Mouse (Mus musculus) forebrain, postnatal 0 days (tissue): ENCODE results near the gene Comt. TPM values are rescaled to one million over a fixed set of nuclear protein-coding genes. Genes with fewer than 3 reads are reported as not detected.

Experiments
- ATAC-seq: fragments of 200-750 bp; cut with Nextera tagmentation; 2 replicates; pipeline ENCODE4 v1.8.0; 2017; ENCODE audit warnings: mild to moderate bottlenecking, moderate library complexity
- DNase-seq: peaks from one replicate; pipeline ENCODE4 v3.0.0-alpha.2; 2015
- H3K27ac ChIP-seq: fragments of 300-500 bp; sonication (generic); 2 replicates; pipeline ENCODE4 v1.5.1; 2014; ENCODE audit warnings: low read depth, mild to moderate bottlenecking, antibody characterized with exemption, low read length, moderate library complexity, mixed read lengths
- H3K27me3 ChIP-seq: fragments of 300-500 bp; sonication (generic); 2 replicates; pipeline ENCODE4 v1.6.1; 2014; ENCODE audit warnings: mild to moderate bottlenecking, low read length, mixed read lengths; ENCODE audit not compliant: insufficient read depth
- H3K36me3 ChIP-seq: fragments of 300-500 bp; sonication (generic); 2 replicates; pipeline ENCODE4 v1.6.1; 2014; ENCODE audit warnings: mild to moderate bottlenecking, moderate library complexity; ENCODE audit not compliant: insufficient read depth
- H3K4me1 ChIP-seq: fragments of 300-500 bp; sonication (generic); 2 replicates; pipeline ENCODE4 v1.6.1; 2014; ENCODE audit warnings: antibody characterized with exemption; ENCODE audit not compliant: insufficient read depth
- H3K4me2 ChIP-seq: fragments of 300-500 bp; sonication (generic); 2 replicates; pipeline ENCODE4 v1.6.1; 2014; ENCODE audit warnings: low read depth, mild to moderate bottlenecking, moderate library complexity
- H3K4me3 ChIP-seq: fragments of 300-500 bp; sonication (generic); 2 replicates; pipeline ENCODE4 v1.5.1; 2014; ENCODE audit warnings: low read depth, low read length, mixed read lengths
- H3K9ac ChIP-seq: fragments of 300-500 bp; sonication (generic); 2 replicates; pipeline ENCODE4 v1.6.1; 2014; ENCODE audit warnings: mild to moderate bottlenecking
- H3K9me3 ChIP-seq: fragments of 300-500 bp; sonication (generic); 2 replicates; pipeline ENCODE4 v1.6.1; 2016; ENCODE audit warnings: low read length
- CTCF ChIP-seq: sonication (generic); IDR thresholded peaks from 2 replicates; pipeline ENCODE4 v1.5.1; 2016; ENCODE audit warnings: antibody characterized with exemption, control low read depth, low read depth
- WGBS: fragments of 180-500 bp; shearing (Covaris S2); extraction: QIAGEN DNeasy Blood & Tissue Kit; methylation state at CpG from one replicate; pipeline ENCODE4 v1.1.7; 2014; 5-methylcytosine and 5-hydroxymethylcytosine counted together
- polyA plus RNA-seq: library from polyadenylated mRNA; unstranded; fragments of >200 nt; fragmentation: Nextera tagmentation; extraction: Ambion mirVana; gene quantifications from 2 replicates; pipeline ENCODE4 v1.2.1, GENCODE M21; 2015
- total RNA-seq: library from RNA; depleted of rRNA; stranded (reverse); fragments of >200 nt; gene quantifications from 2 replicates; pipeline ENCODE4 v1.2.3, GENCODE M21; 2014; rRNA removed

The Comt gene
- 65.6 and 68.4 TPM in 2 replicates for total RNA-seq
- 79.9 and 105 TPM in 2 replicates for polyA plus RNA-seq

DNA sequence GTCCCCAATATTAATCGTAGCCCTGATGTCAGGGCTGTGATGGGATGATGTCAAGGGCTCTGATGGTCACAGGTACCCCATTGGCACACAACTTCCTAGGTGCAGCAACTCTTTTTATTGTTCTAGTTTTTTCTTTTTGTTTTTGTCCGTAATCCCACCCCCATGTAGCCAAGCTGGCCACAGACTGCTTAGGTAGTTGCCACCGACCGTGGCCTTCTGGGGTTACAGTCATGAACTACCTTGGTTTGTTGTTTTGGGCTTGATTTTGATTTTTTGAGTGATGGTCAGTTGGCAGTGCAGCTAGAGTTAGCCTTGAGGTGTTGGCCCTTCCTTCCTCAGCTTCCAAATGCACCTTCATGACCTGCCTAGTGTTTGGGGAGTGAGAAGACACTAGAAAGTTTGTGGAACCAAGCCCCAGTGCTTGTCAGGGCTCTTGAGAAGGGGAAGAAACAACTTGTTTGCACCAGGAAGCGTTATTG is at the start of gene Comt:
Gene Comt, minus strand, starts transcription at position 51 of the 479 bp plus-strand sequence.
- peak within 1 kb of the TSS; percentile 80 for H3K27ac ChIP-seq
- H3K4me1 ChIP-seq, result peaks cover 22% of the 10 kb centered on the region; the same call in 1 of the 2 replicates
- ATAC-seq (no peak), DNase-seq (no peak)
- peaks cover under 1% of the 10 kb centered on the region; the same call in 1 of the 2 replicates for H3K36me3 ChIP-seq
- peak within 1 kb of the TSS; percentile 89 for H3K9ac ChIP-seq
- no peak for TF ChIP-seq CTCF
- H3K4me2 ChIP-seq, result peak within 1 kb of the TSS; percentile 63
- no peaks in the 10 kb centered on the region for H3K9me3 ChIP-seq
- no peaks in the 10 kb centered on the region for H3K27me3 ChIP-seq
- H3K4me3 ChIP-seq, result peak within 1 kb of the TSS; percentile 85
- WGBS, result 55% methylated on average over 5 of the region's 5 CpGs

DNA sequence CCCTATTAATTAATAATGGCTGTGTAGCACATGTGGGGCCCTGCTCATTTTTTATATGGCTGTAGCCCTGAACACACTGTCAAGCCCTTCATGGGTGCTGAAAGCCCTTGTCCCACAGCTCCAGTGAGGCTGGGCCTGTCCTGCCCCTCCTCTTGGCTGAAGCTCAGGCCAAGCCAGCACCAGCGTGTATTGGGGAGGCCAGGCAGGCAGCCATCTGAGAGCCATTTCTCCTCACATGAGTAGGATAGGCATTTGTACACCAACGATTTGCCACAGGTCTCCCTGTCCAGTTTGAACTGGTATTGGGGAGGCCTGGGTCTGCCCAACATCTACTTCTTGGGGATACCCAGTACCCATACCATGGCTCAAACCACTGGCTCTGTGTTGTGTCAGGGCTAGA is 47.4 kb upstream of the Comt start:
- H3K36me3 ChIP-seq, result no peaks in the 10 kb centered on the region; the same call in 1 of the 2 replicates
- DNase-seq, result no peak
- TF ChIP-seq CTCF, result no peak
- no peak overlapping the region for H3K4me2 ChIP-seq
- no peak for ATAC-seq
- H3K27ac ChIP-seq, result no peak overlapping the region
- no peaks in the 10 kb centered on the region for H3K4me1 ChIP-seq
- no peaks in the 10 kb centered on the region for H3K27me3 ChIP-seq
- 83% methylated on average over 2 of the region's 2 CpGs for WGBS
- no peak overlapping the region for H3K4me3 ChIP-seq
- H3K9me3 ChIP-seq, result no peaks in the 10 kb centered on the region
- no peak overlapping the region for H3K9ac ChIP-seq

DNA sequence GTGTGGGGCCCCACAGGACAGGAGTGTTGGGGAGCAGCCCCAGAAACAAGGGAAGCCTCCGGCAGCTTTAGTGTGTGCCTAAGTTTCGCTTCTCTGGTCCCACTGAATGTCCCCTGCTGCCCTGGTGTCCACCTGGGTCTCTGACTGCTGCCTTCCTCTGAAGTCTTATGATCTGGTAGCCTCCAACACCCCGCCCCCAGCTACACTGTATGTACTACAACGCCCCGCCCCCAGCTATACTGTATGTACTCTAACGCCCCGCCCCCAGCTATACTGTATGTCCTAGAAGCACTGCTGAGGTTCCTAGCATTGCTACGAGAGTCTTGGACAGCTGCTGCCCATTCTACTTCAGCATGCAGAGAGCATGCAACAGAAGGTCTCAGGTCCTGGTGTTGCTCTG is 46.3 kb upstream of the Comt start:
- Histone ChIP-seq H3K4me3 (no peak overlapping the region), H3K27me3 (no peaks in the 10 kb centered on the region), H3K4me2 (no peak overlapping the region), H3K27ac (no peak overlapping the region), H3K4me1 (no peaks in the 10 kb centered on the region), H3K36me3 (no peaks in the 10 kb centered on the region; the same call in 1 of the 2 replicates), H3K9me3 (no peaks in the 10 kb centered on the region), H3K9ac (no peak overlapping the region)
- TF ChIP-seq CTCF, result no peak
- WGBS, result 95% methylated on average over 8 of the region's 8 CpGs
- ATAC-seq, result no peak
- DNase-seq, result no peak

DNA sequence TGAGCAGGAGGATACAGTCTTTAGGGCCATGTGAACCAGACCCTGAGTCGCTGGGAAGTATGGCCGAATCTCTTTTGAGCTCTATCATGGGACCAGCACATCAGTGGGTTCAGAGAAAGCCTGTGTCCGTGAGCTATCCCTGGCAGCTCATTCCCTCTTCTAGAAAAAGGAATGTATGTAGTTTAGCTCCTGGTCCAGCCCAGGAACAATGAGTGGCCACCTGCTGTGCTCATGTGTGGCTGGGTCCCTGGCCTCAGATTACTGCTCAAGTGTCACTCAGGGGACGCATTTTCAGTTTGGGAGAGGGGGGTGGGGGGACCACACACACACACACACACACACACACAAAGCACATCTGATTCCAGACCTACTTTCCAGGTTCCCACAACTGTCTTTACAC is 45.8 kb upstream of the Comt start:
- WGBS, result 50% methylated on average over 4 of the region's 4 CpGs
- H3K9me3 ChIP-seq, result no peaks in the 10 kb centered on the region
- H3K4me3 ChIP-seq, result no peak overlapping the region
- H3K4me1 ChIP-seq, result no peaks in the 10 kb centered on the region
- H3K27ac ChIP-seq, result no peak overlapping the region
- ATAC-seq, result no peak
- DNase-seq, result no peak
- no peaks in the 10 kb centered on the region; the same call in 1 of the 2 replicates for H3K36me3 ChIP-seq
- no peak for TF ChIP-seq CTCF
- H3K4me2 ChIP-seq, result no peak overlapping the region
- no peak overlapping the region for H3K9ac ChIP-seq
- H3K27me3 ChIP-seq, result no peaks in the 10 kb centered on the region

DNA sequence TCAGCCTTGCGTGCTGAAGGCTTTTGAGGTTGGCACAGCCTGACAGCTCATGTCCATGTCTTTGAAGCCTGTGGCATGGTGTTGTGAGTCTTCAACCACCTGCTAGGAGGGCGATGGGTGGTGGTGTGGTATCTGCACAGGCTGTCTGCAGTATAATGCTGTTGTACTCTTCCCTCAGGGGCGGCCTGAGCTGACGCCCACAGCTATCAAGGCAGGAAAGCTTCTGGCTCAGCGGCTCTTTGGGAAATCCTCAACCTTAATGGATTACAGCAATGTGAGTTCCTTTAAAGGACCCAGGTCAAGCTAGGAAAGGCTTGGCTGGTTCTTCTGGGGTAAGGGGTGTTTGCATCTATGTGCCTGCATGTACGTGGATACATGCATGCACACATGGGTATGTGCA is 45.3 kb upstream of the Comt start:
- no peak overlapping the region for H3K9ac ChIP-seq
- no peak overlapping the region for H3K4me3 ChIP-seq
- H3K36me3 ChIP-seq, result no peaks in the 10 kb centered on the region; the same call in 1 of the 2 replicates
- H3K4me1 ChIP-seq, result no peaks in the 10 kb centered on the region
- no peaks in the 10 kb centered on the region for H3K9me3 ChIP-seq
- no peak overlapping the region for H3K27ac ChIP-seq
- H3K27me3 ChIP-seq, result no peaks in the 10 kb centered on the region
- TF ChIP-seq CTCF, result no peak
- no peak for ATAC-seq
- H3K4me2 ChIP-seq, result no peak overlapping the region
- WGBS, result 84% methylated on average over 6 of the region's 6 CpGs
- DNase-seq, result no peak

DNA sequence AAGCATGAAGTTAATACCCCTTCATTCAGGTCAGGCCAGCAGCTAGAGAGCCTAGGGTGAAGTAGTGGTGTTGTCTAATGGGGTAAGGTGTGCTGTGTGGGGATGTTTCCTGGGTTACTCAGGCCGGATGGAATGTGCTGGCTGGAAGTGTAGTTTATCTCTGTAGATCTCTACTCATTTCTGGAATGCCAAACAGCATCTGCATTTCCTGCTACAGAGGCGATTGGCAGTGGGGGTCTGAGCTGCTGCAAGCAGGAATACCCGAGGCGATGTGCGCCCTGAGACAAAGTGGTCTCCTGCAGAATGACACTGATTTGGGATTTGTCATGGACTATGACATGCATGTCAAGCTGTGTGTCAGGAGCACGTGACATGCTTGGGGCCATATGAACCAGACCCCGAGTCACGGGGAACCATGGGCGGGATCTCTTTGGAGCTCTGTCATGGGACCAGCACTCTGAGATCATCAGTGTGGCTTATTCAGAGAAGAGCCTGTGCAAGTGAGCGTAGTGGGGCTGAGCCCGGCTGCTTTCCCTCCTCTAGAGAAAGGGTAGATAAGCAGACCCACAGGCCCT is 44.8 kb upstream of the Comt start:
- ATAC-seq (no peak), DNase-seq (no peak)
- no peak overlapping the region for H3K27ac ChIP-seq
- H3K4me3 ChIP-seq, result no peak overlapping the region
- no peak overlapping the region for H3K4me2 ChIP-seq
- no peaks in the 10 kb centered on the region for H3K9me3 ChIP-seq
- H3K9ac ChIP-seq, result no peak overlapping the region
- WGBS, result 91% methylated on average over 11 of the region's 11 CpGs
- H3K36me3 ChIP-seq, result no peaks in the 10 kb centered on the region; the same call in 1 of the 2 replicates
- TF ChIP-seq CTCF, result no peak
- no peaks in the 10 kb centered on the region for H3K27me3 ChIP-seq
- H3K4me1 ChIP-seq, result no peaks in the 10 kb centered on the region

DNA sequence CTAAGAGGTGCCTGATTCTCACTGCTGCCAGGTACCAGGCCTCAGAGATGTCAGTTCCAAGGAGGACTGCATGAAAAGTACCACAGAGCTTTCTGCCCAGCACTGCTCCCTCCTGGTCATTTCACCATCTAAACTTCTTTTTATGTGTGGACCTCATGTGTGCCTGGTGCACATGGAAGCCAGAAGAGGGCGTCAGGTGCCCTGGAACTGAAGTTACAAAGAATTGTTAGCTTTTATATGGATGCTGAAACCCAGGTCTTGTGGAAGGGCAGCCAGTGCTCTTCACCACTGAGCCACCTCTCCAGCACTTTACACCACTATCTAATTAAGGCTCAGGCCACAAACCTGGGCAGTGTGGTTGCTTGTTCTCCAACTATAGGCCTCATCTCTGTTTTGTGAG is 44.2 kb upstream of the Comt start:
- TF ChIP-seq CTCF, result no peak
- no peak overlapping the region for H3K4me3 ChIP-seq
- no peaks in the 10 kb centered on the region for H3K27me3 ChIP-seq
- no peaks in the 10 kb centered on the region; the same call in 1 of the 2 replicates for H3K36me3 ChIP-seq
- H3K4me1 ChIP-seq, result no peaks in the 10 kb centered on the region
- H3K4me2 ChIP-seq, result no peak overlapping the region
- H3K27ac ChIP-seq, result no peak overlapping the region
- H3K9ac ChIP-seq, result no peak overlapping the region
- DNase-seq, result no peak
- no peak for ATAC-seq
- no peaks in the 10 kb centered on the region for H3K9me3 ChIP-seq
- 22% methylated on average over 1 of the region's 1 CpGs for WGBS
